Mouse (Mus musculus) c-Kit-negative CD71-positive TER-119-positive erythroid progenitor cells, embryonic 14.5 days (primary cell): ENCODE measurements around the gene B4galt7.
"Not testable (repeated sequence)": the region's sequence is repeated elsewhere in the genome, so short reads cannot be mapped to it uniquely, and the experiment has no call there.

Source experiments
- DNase-seq: peaks from one replicate; pipeline ENCODE4 v3.0.0-alpha.2; 2013; ENCODE audit warnings: low read depth, low spot score

The B4galt7 gene

GRCm38 (mm10) chr13:55596802-55597201 lies 2.9 kb upstream of the B4galt7 start:
- DNase-seq = no peak

GRCm38 (mm10) chr13:55600657-55601056 lies 961 bp downstream of the B4galt7 start:
- DNase-seq = no peak

- DNase-seq = peak; percentile 67
Measured at GRCm38 (mm10) chr13:55601611-55602010, 1.9 kb downstream of the B4galt7 start.

GRCm38 (mm10) chr13:55604606-55605005 lies 4.9 kb downstream of the B4galt7 start:
- no peak for DNase-seq

- DNase-seq = no peak
Measured at GRCm38 (mm10) chr13:55606899-55607623, 7.4 kb downstream of the B4galt7 start.

GRCm38 (mm10) chr13:55607624-55608006 lies 7.9 kb downstream of the B4galt7 start:
- no peak for DNase-seq

- no peak for DNase-seq
Measured at GRCm38 (mm10) chr13:55611996-55612395, 12.3 kb downstream of the B4galt7 start.

GRCm38 (mm10) chr13:55613471-55613870 lies 13.8 kb downstream of the B4galt7 start:
- DNase-seq = no peak

GRCm38 (mm10) chr13:55619328-55619727 lies 19.6 kb downstream of the B4galt7 start:
- no peak for DNase-seq

GRCm38 (mm10) chr13:55620275-55620674 lies 20.6 kb downstream of the B4galt7 start:
- DNase-seq = no peak

- DNase-seq = not testable (repeated sequence)
Measured at GRCm38 (mm10) chr13:55622156-55622648, 22.5 kb downstream of the B4galt7 start.

GRCm38 (mm10) chr13:55622649-55623541 lies 23.2 kb downstream of the B4galt7 start, which contains the start of gene Caml:
TSS of gene Caml (plus strand) at chr13:55623005.
- peak; percentile 89 for DNase-seq

- peak; percentile 75 for DNase-seq
Measured at GRCm38 (mm10) chr13:55634639-55635127, 35.0 kb downstream of the B4galt7 start, which contains the start of gene Ddx46. TSS of gene Ddx46 (plus strand) at chr13:55635027.

GRCm38 (mm10) chr13:55635146-55635571 lies 35.5 kb downstream of the B4galt7 start:
- DNase-seq = no peak

GRCm38 (mm10) chr13:55636185-55636983 lies 36.7 kb downstream of the B4galt7 start:
- no peak for DNase-seq

- peak; percentile 66 for DNase-seq
Measured at GRCm38 (mm10) chr13:55640480-55640879, 40.8 kb downstream of the B4galt7 start.

- no peak for DNase-seq
Measured at GRCm38 (mm10) chr13:55644525-55644924, 44.8 kb downstream of the B4galt7 start.

- DNase-seq = no peak
Measured at GRCm38 (mm10) chr13:55650098-55650497, 50.4 kb downstream of the B4galt7 start.

- DNase-seq = no peak
Measured at GRCm38 (mm10) chr13:55650980-55651379, 51.3 kb downstream of the B4galt7 start.
